In genomic region chr13:77048461-77048860, GRCm38 (mm10) we compare ENCODE assay signal across 11 mouse cellular contexts.
DNase-seq lines count a peak whose midpoint lies in the region; ATAC-seq and TF ChIP-seq lines count a peak whose summit lies in the region.
"Had no signal": no experiment of that assay in that cellular context is flagged by ENCODE, and none has a peak within 500 bp of the region (broad histone marks: within the 10 kb centered on the region; RNA-seq: fewer than 3 reads in every experiment).

No protein-coding gene starts in this region.

- H3K9ac ChIP-seq in heart, embryonic 12.5 days: no peak overlapping the region
- H3K9ac ChIP-seq: embryonic facial prominence, embryonic 15.5 days had no signal

- 0 out of 2 replicates have a peak, but pooled peaks cover 3% of the 10 kb centered on the region for H3K36me3 ChIP-seq in heart, embryonic 12.5 days

- ATAC-seq in cerebellum, adult (ENCODE audit: insufficient number of reproducible peaks, low FRiP score, low TSS enrichment): peak; percentile 93
- no peak for ATAC-seq in heart, embryonic 12.5 days (ENCODE audit: insufficient number of reproducible peaks, low FRiP score)

- WGBS in heart, embryonic 12.5 days: 89% methylated on average over 1 of the region's 1 CpGs

- no peak for DNase-seq in cerebellum, postnatal 4 days (ENCODE audit: low spot score in 2 of 2)
- DNase-seq in layer of hippocampus, adult 2 months (ENCODE audit: low spot score in 2 of 2): peak; percentile 44 to 55
- DNase-seq in layer of hippocampus, adult 9-10 months (ENCODE audit: low spot score): no peak
- DNase-seq in cerebellum, adult 9-11 months: peak; percentile 56
- peak; percentile 39 to 89 for DNase-seq in left cerebral cortex, postnatal 25 days (ENCODE audit: low spot score in 2 of 2)
- no peak for DNase-seq in gastrocnemius, postnatal 25 days
- DNase-seq: kidney, postnatal 36 days; lung, postnatal 36 days had no signal

- TF ChIP-seq CTCF in layer of hippocampus, adult 2 months (conservative IDR thresholded peaks at IDR 0.05): no peak

- H3K4me2 ChIP-seq in heart, embryonic 12.5 days: no peak overlapping the region
- H3K4me2 ChIP-seq: embryonic facial prominence, embryonic 15.5 days had no signal

- no peaks in the 10 kb centered on the region for H3K27me3 ChIP-seq in heart, embryonic 12.5 days (replicated peaks)
- H3K27me3 ChIP-seq: embryonic facial prominence, embryonic 15.5 days had no signal

- peak overlapping the region; percentile 49 for H3K27ac ChIP-seq in layer of hippocampus, adult 2 months
- no peak overlapping the region for H3K27ac ChIP-seq in heart, embryonic 12.5 days (ENCODE audit: poor library complexity, severe bottlenecking)
- H3K27ac ChIP-seq: embryonic facial prominence, embryonic 15.5 days had no signal

- H3K4me1 ChIP-seq in heart, embryonic 12.5 days (replicated peaks): no peaks in the 10 kb centered on the region
- H3K4me1 ChIP-seq: embryonic facial prominence, embryonic 15.5 days had no signal

- no peaks in the 10 kb centered on the region for H3K9me3 ChIP-seq in heart, embryonic 12.5 days (replicated peaks)
- H3K9me3 ChIP-seq: embryonic facial prominence, embryonic 15.5 days had no signal

- intact Hi-C loops in left cerebral cortex, postnatal 25 days (cut with DNase I): loop anchor here (5.0 kb wide), 1 partner anchor 1154 kb away; no protein-coding TSS in a partner anchor

- H3K4me3 ChIP-seq in layer of hippocampus, adult 2 months: no peak overlapping the region
- no peak overlapping the region for H3K4me3 ChIP-seq in heart, embryonic 12.5 days
- H3K4me3 ChIP-seq: embryonic facial prominence, embryonic 15.5 days had no signal

Comparison
In these comparisons a context has a peak if more than half of its experiments do, and no peak if none do; other contexts are left out.
1. DNase-seq: peak in layer of hippocampus, adult 2 months (2 of 2), cerebellum, adult 9-11 months (single experiment) and left cerebral cortex, postnatal 25 days (2 of 2); none in cerebellum, postnatal 4 days (0 of 2), layer of hippocampus, adult 9-10 months (single experiment) and gastrocnemius, postnatal 25 days (single experiment).